Mouse (Mus musculus) CH12.LX (cell line): Measurements from ENCODE around the gene Prph2. TPM values are rescaled to one million over a fixed set of nuclear protein-coding genes. Genes with fewer than 3 reads are reported as not detected.

Experiments used
- DNase-seq: peaks from one replicate; pipeline ENCODE4 v3.0.0-alpha.2; 2013; ENCODE audit errors: extremely low read depth
- H3K27ac ChIP-seq: 2 replicates; pipeline ENCODE4 v1.5.1; 2012; ENCODE audit warnings: low read depth, mild to moderate bottlenecking, control low read depth, moderate library complexity; ENCODE audit not compliant: insufficient read depth
- H3K27me3 ChIP-seq: replicated peaks from 2 replicates; pipeline ENCODE3; 2012; ENCODE audit warnings: inconsistent platforms
- H3K36me3 ChIP-seq, 2 experiments: replicated peaks in 1 of 2; 2 replicates each; pipeline versions ENCODE3 to v1.6.1; 2012; ENCODE audit warnings: inconsistent platforms in 1 of 2, low read length in 1 of 2, mild to moderate bottlenecking in 1 of 2, mixed read lengths in 1 of 2, moderate library complexity in 1 of 2; ENCODE audit not compliant: control insufficient read depth in 1 of 2, insufficient read depth in 1 of 2
- H3K4me1 ChIP-seq, 2 experiments: 2 replicates each; pipeline ENCODE4 v1.6.1; 2012; ENCODE audit warnings: inconsistent platforms in 1 of 2, moderate library complexity in 1 of 2; ENCODE audit not compliant: insufficient read depth in 2 of 2, control insufficient read depth in 1 of 2
- H3K4me2 ChIP-seq: 2 replicates; pipeline ENCODE4 v1.6.1; 2012; ENCODE audit warnings: low read depth, mild to moderate bottlenecking, control low read depth; ENCODE audit not compliant: poor library complexity, insufficient read depth, severe bottlenecking
- H3K4me3 ChIP-seq, 3 experiments: fragments of 150-350 bp in 1 of 3; sonication (generic) in 1 of 3; replicated peaks in 1 of 3; 2 replicates each; pipeline versions ENCODE3 to v1.5.1; 2011 to 2012; ENCODE audit warnings: low read depth in 2 of 3, low read length in 2 of 3, mild to moderate bottlenecking in 2 of 3, moderate library complexity in 2 of 3, control low read depth in 1 of 3, improper control_type of control experiment in 1 of 3, inconsistent platforms in 1 of 3, mixed read lengths in 1 of 3; ENCODE audit not compliant: poor library complexity in 1 of 3
- H3K79me2 ChIP-seq: replicated peaks from 2 replicates; pipeline ENCODE4 v1.6.1; 2012; ENCODE audit warnings: mild to moderate bottlenecking, moderate library complexity; ENCODE audit not compliant: control insufficient read depth, poor library complexity, insufficient read depth, severe bottlenecking; ENCODE audit errors: extremely low read depth
- H3K9ac ChIP-seq: 2 replicates; pipeline ENCODE4 v1.6.1; 2012; ENCODE audit warnings: low read depth, mild to moderate bottlenecking, control low read depth, moderate library complexity; ENCODE audit not compliant: insufficient read depth
- H3K9me3 ChIP-seq: replicated peaks from 2 replicates; pipeline ENCODE3; 2012; ENCODE audit warnings: low read length, inconsistent platforms, mixed read lengths
- BHLHE40 ChIP-seq: IDR thresholded peaks from 2 replicates; pipeline ENCODE4 v1.6.1; 2011; ENCODE audit warnings: mild to moderate bottlenecking, low read depth, low read length, improper control_type of control experiment
- CHD2 ChIP-seq: IDR thresholded peaks from 2 replicates; pipeline ENCODE4 v1.6.1; 2011; ENCODE audit warnings: low read length, improper control_type of control experiment
- CTCF ChIP-seq, 2 experiments: IDR thresholded peaks in 1 of 2; conservative IDR thresholded peaks in 1 of 2; 2 replicates each; pipeline ENCODE4 v1.5.1; 2011 to 2012; ENCODE audit warnings: low read depth in 2 of 2, low read length in 2 of 2, improper control_type of control experiment in 1 of 2, inconsistent platforms in 1 of 2, mild to moderate bottlenecking in 1 of 2, moderate library complexity in 1 of 2
- EP300 ChIP-seq: IDR thresholded peaks from 2 replicates; pipeline ENCODE4 v1.6.1; 2011; ENCODE audit warnings: low read length, improper control_type of control experiment
- GABPA ChIP-seq: IDR thresholded peaks from 2 replicates; pipeline ENCODE4 v1.6.1; 2012; ENCODE audit warnings: low read depth, low read length, improper control_type of control experiment, inconsistent platforms; ENCODE audit not compliant: insufficient replicate concordance
- KAT2A ChIP-seq: IDR thresholded peaks from 2 replicates; pipeline ENCODE4 v1.6.1; 2012; ENCODE audit warnings: low read length, improper control_type of control experiment, inconsistent platforms; ENCODE audit not compliant: insufficient replicate concordance
- MAX ChIP-seq: IDR thresholded peaks from 2 replicates; pipeline ENCODE4 v1.6.1; 2011; ENCODE audit warnings: low read length, improper control_type of control experiment
- MXI1 ChIP-seq: IDR thresholded peaks from 2 replicates; pipeline ENCODE4 v1.6.1; 2011; ENCODE audit warnings: mild to moderate bottlenecking, low read depth, low read length, improper control_type of control experiment
- MYC ChIP-seq: IDR thresholded peaks from 2 replicates; pipeline ENCODE4 v1.6.1; 2011; ENCODE audit warnings: low read depth, mild to moderate bottlenecking, improper control_type of control experiment, low read length
- NRF1 ChIP-seq: IDR thresholded peaks from 2 replicates; pipeline ENCODE4 v1.6.1; 2014; ENCODE audit warnings: low read depth, mild to moderate bottlenecking, inconsistent platforms, low read length, improper control_type of control experiment, moderate library complexity
- PAX5 ChIP-seq: IDR thresholded peaks from 2 replicates; pipeline ENCODE4 v1.6.1; 2012; ENCODE audit warnings: low read length, inconsistent platforms, mixed read lengths
- POLR2A ChIP-seq: IDR thresholded peaks from 2 replicates; pipeline ENCODE4 v1.6.1; 2011; ENCODE audit warnings: low read depth, mild to moderate bottlenecking, improper control_type of control experiment, low read length
- POLR2AphosphoS2 ChIP-seq: IDR thresholded peaks from 2 replicates; pipeline ENCODE4 v1.6.1; 2011; ENCODE audit warnings: low read depth, low read length, improper control_type of control experiment
- RAD21 ChIP-seq: IDR thresholded peaks from 2 replicates; pipeline ENCODE4 v1.6.1; 2011; ENCODE audit warnings: low read depth, mild to moderate bottlenecking, low read length, improper control_type of control experiment, moderate library complexity
- RCOR1 ChIP-seq: conservative IDR thresholded peaks from 2 replicates; pipeline ENCODE4 v1.6.1; 2012; ENCODE audit warnings: low read depth, mild to moderate bottlenecking, inconsistent platforms, low read length, improper control_type of control experiment
- SIN3A ChIP-seq: IDR thresholded peaks from 2 replicates; pipeline ENCODE4 v1.6.1; 2012; ENCODE audit warnings: low read length, improper control_type of control experiment, inconsistent platforms
- SMC3 ChIP-seq: IDR thresholded peaks from 2 replicates; pipeline ENCODE4 v1.6.1; 2011; ENCODE audit warnings: low read depth, low read length, improper control_type of control experiment
- TCF12 ChIP-seq: IDR thresholded peaks from 2 replicates; pipeline ENCODE4 v1.6.1; 2014; ENCODE audit warnings: low read depth, mild to moderate bottlenecking, inconsistent platforms, low read length, improper control_type of control experiment
- UBTF ChIP-seq: IDR thresholded peaks from 2 replicates; pipeline ENCODE4 v1.6.1; 2012; ENCODE audit warnings: low read depth, mild to moderate bottlenecking, inconsistent platforms, low read length, improper control_type of control experiment, moderate library complexity
- ZC3H11A ChIP-seq: IDR thresholded peaks from 2 replicates; pipeline ENCODE4 v1.6.1; 2012; ENCODE audit warnings: low read depth, mild to moderate bottlenecking, inconsistent platforms, low read length, improper control_type of control experiment
- ZMIZ1 ChIP-seq: IDR thresholded peaks from 2 replicates; pipeline ENCODE4 v1.6.1; 2012; ENCODE audit warnings: low read depth, mild to moderate bottlenecking, inconsistent platforms, low read length, improper control_type of control experiment
- ZNF384 ChIP-seq: IDR thresholded peaks from 2 replicates; pipeline ENCODE4 v1.6.1; 2012; ENCODE audit warnings: low read depth, low read length, improper control_type of control experiment, inconsistent platforms
- dilution Hi-C: fragments of 300-500 bp; cut with MboI; formaldehyde crosslinking; loops from 2 replicates; pipeline ENCODE4 v1.14.3; 2020; ENCODE audit warnings: low sequenced_read_pairs; ENCODE audit not compliant: extremely low pct_unique_long_range_greater_than_20kb, extremely low pct_ligation_motif_present
- in situ Hi-C: fragments of 300-500 bp; cut with MboI; formaldehyde crosslinking; loops from 3 replicates; pipeline ENCODE4 v1.14.3; 2019; ENCODE audit warnings: low sequenced_read_pairs, low pct_ligation_motif_present, low pct_unique_long_range_greater_than_20kb, mixed read lengths
- polyA plus RNA-seq: library from polyadenylated mRNA; unstranded; fragments of >175 nt; gene quantifications from 2 replicates; pipeline ENCODE4 v1.2.1, GENCODE M21; 2012; ENCODE audit warnings: low read depth; ENCODE audit not compliant: insufficient read length
- total RNA-seq, 2 experiments: library from RNA; depleted of rRNA; stranded (reverse); fragments of 300-350 nt in 1 of 2; fragments of >200 nt in 1 of 2; gene quantifications; 2 replicates each; pipeline ENCODE4 v1.2.3; 2012 to 2014

Gene Prph2
- total and polyA plus RNA-seq, 3 experiments = not detected

DNA sequence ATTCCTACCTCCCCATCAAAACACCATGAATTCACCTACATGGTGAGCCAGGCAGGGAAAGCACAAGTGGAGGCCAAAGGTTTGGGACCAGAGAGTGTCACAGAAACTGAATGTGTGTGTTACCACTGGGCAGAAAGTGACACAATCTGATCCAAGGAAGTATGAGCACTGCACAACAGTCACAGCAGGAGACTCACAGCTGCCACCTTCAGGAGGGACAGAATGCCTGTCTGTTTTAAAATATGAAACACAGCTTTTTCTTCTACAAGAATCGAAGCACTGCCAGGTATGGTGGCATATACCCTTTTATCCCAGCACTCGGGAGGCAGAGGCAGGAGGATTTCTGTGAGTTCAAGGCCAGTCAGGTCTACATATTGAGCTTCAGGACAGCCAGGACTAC, 47.8 kb downstream of the Prph2 start:
- Histone ChIP-seq H3K4me3 (no peak overlapping the region), H3K27ac (no peak overlapping the region), H3K36me3 (peaks cover 83 to 98% of the 10 kb centered on the region in 2 experiments), H3K9me3 (no peaks in the 10 kb centered on the region), H3K9ac (no peak overlapping the region), H3K27me3 (no peaks in the 10 kb centered on the region), H3K79me2 (no peaks in the 10 kb centered on the region), H3K4me1 (no peaks in the 10 kb centered on the region), H3K4me2 (no peak overlapping the region)
- in situ Hi-C loops = no loop called here
- DNase-seq = no peak
- dilution Hi-C loops = no loop called here
- TF ChIP-seq RAD21 (no peak; the same call in none of the 2 replicates), PAX5 (no peak), POLR2A (no peak), MAX (no peak), ZMIZ1 (no peak), MXI1 (no peak), EP300 (no peak), SMC3 (peak; percentile 4; the same call in 1 of the 2 replicates), CTCF (conservative IDR thresholded peaks at IDR 0.05 in 1 of 2, IDR thresholded peaks at IDR 0.05 in 1 of 2; ENCODE audit: low read depth in 2 of 2, low read length in 2 of 2) (peak in 1 of 2 experiments; percentile 41; a peak in 2 of 4 replicates), NRF1 (no peak), MYC (no peak), ZC3H11A (no peak), SIN3A (no peak)

DNA sequence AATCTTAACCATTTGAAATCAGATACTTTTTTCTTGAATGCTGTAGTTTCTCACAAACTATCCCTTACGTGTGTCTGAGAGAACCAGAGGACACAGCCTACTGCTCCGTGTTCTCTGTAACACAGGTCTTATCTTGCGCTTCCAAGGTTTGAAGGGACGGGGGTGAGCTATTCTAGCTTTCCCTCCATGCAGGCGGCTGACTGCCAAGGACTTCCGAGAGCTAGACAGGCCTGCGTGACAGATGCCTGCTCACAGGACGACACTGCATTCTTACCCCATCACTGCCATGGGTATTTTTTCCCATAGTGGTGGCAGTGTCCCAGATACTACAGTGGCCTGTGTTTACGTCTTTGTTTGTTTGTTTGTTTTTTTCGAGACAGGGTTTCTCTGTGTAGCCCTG, 50.0 kb downstream of the Prph2 start:
- in situ Hi-C loops (no loop called here), dilution Hi-C loops (no loop called here)
- Histone ChIP-seq H3K27ac (no peak overlapping the region), H3K27me3 (no peaks in the 10 kb centered on the region), H3K9me3 (no peaks in the 10 kb centered on the region), H3K4me2 (no peak overlapping the region), H3K9ac (no peak overlapping the region), H3K4me1 (no peaks in the 10 kb centered on the region), H3K79me2 (no peaks in the 10 kb centered on the region), H3K36me3 (peaks cover 87 to 98% of the 10 kb centered on the region in 2 experiments), H3K4me3 (no peak overlapping the region)
- no peak for DNase-seq
- TF ChIP-seq RAD21 (no peak), PAX5 (no peak), CHD2 (no peak), POLR2A (no peak), UBTF (no peak), BHLHE40 (no peak), MAX (no peak), TCF12 (no peak), ZNF384 (no peak), NRF1 (no peak), POLR2AphosphoS2 (no peak), KAT2A (no peak), GABPA (no peak), CTCF (conservative IDR thresholded peaks at IDR 0.05 in 1 of 2, IDR thresholded peaks at IDR 0.05 in 1 of 2; ENCODE audit: low read depth in 2 of 2, low read length in 2 of 2) (no peak), RCOR1 (no peak)
